Mouse (Mus musculus): ENCODE data around the gene Krtap28-10. TPM values are rescaled to one million over a fixed set of nuclear protein-coding genes. Genes with fewer than 3 reads are reported as not detected.

The Krtap28-10 gene
- not detected in 2 replicates for polyA plus RNA-seq (2012; rRNA removed)

- no peak within 1 kb of the TSS for H3K4me3 ChIP-seq (ENCODE audit: control insufficient read depth, insufficient read depth, low read length)
- DNase-seq, result no peak
- no peak within 1 kb of the TSS for H3K27ac ChIP-seq (ENCODE audit: control insufficient read depth, insufficient read depth, low read length)
- 94% methylated on average over 2 of the region's 2 CpGs for WGBS
- no peaks in the 10 kb centered on the region for H3K4me1 ChIP-seq (replicated peaks; ENCODE audit: control insufficient read depth, insufficient read depth, low read length)
- H3K36me3 ChIP-seq (ENCODE audit: control insufficient read depth, insufficient read depth, low read length), result no peaks in the 10 kb centered on the region
- H3K27me3 ChIP-seq (ENCODE audit: control insufficient read depth, insufficient read depth, low read length), result no peaks in the 10 kb centered on the region
- no peak for TF ChIP-seq POLR2A (IDR thresholded peaks at IDR 0.05; ENCODE audit: control insufficient read depth, extremely low read depth, insufficient read depth, low read length, poor library complexity)
- TF ChIP-seq CTCF (IDR thresholded peaks at IDR 0.05; ENCODE audit: borderline replicate concordance, control insufficient read depth, extremely low read depth, insufficient read depth, low read length, poor library complexity), result no peak
Observed at GRCm38 (mm10) chr1:83042380-83042779, at the start of gene Krtap28-10. Gene Krtap28-10, minus strand, starts transcription at chr1:83042480.

DNA sequence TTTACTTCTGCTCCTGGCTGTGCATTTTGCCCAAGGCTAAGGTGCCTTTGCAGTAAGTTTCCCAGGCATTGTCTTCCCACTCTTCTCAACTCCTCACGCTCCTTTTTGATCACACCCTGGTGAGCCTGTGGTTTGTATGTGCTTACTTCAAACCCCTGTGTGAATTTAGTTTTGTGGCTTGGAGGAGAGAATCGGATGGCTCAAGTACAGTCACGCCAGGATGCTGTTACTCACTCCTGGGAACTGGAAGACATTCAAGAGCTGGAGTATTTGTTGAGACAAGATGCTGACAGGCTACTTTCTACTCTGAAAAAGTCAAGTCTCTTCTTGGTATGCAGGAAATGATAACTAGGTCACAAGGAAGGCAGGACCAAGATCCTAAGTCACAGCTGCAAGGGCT, 49.0 kb upstream of the Krtap28-10 start:
- Histone ChIP-seq H3K4me3 (ENCODE audit: control insufficient read depth, insufficient read depth, low read length) (no peak overlapping the region), H3K27ac (ENCODE audit: control insufficient read depth, insufficient read depth, low read length) (no peak overlapping the region), H3K4me1 (replicated peaks; ENCODE audit: control insufficient read depth, insufficient read depth, low read length) (no peaks in the 10 kb centered on the region), H3K27me3 (ENCODE audit: control insufficient read depth, insufficient read depth, low read length) (no peaks in the 10 kb centered on the region), H3K36me3 (ENCODE audit: control insufficient read depth, insufficient read depth, low read length) (no peaks in the 10 kb centered on the region)
- 77% methylated on average over 3 of the region's 3 CpGs for WGBS
- no peak for TF ChIP-seq POLR2A (IDR thresholded peaks at IDR 0.05; ENCODE audit: control insufficient read depth, extremely low read depth, insufficient read depth, low read length, poor library complexity)
- TF ChIP-seq CTCF (IDR thresholded peaks at IDR 0.05; ENCODE audit: borderline replicate concordance, control insufficient read depth, extremely low read depth, insufficient read depth, low read length, poor library complexity), result no peak
- DNase-seq, result no peak

DNA sequence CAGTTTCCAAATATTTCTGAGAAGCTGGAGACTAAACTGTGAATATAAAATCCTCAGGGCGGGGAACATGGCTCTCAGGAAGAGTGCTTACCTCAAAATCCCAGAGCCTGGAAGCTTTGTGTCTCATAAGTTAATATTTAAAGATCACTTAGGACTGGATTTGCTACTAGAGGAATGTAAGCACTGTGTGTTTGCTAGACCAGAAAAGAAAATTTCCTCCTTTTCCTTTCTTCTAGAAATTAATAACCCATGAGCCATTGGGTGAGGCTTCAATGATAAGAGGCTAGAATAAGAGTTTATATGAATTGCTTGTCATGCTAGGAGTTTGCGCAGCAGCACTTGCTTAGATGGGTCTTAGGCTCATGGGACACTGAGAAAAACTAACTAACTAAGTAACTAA, 42.5 kb upstream of the Krtap28-10 start:
- WGBS, result 93% methylated on average over 2 of the region's 2 CpGs
- H3K4me1 ChIP-seq (replicated peaks; ENCODE audit: control insufficient read depth, insufficient read depth, low read length), result no peaks in the 10 kb centered on the region
- no peaks in the 10 kb centered on the region for H3K27me3 ChIP-seq (ENCODE audit: control insufficient read depth, insufficient read depth, low read length)
- TF ChIP-seq POLR2A (IDR thresholded peaks at IDR 0.05; ENCODE audit: control insufficient read depth, extremely low read depth, insufficient read depth, low read length, poor library complexity) (no peak), CTCF (IDR thresholded peaks at IDR 0.05; ENCODE audit: borderline replicate concordance, control insufficient read depth, extremely low read depth, insufficient read depth, low read length, poor library complexity) (no peak)
- DNase-seq, result no peak
- H3K36me3 ChIP-seq (ENCODE audit: control insufficient read depth, insufficient read depth, low read length), result no peaks in the 10 kb centered on the region
- no peak overlapping the region for H3K4me3 ChIP-seq (ENCODE audit: control insufficient read depth, insufficient read depth, low read length)
- H3K27ac ChIP-seq (ENCODE audit: control insufficient read depth, insufficient read depth, low read length), result no peak overlapping the region

- Histone ChIP-seq H3K36me3 (ENCODE audit: control insufficient read depth, insufficient read depth, low read length) (no peaks in the 10 kb centered on the region), H3K4me3 (ENCODE audit: control insufficient read depth, insufficient read depth, low read length) (no peak overlapping the region), H3K27me3 (ENCODE audit: control insufficient read depth, insufficient read depth, low read length) (no peaks in the 10 kb centered on the region), H3K27ac (ENCODE audit: control insufficient read depth, insufficient read depth, low read length) (no peak overlapping the region), H3K4me1 (replicated peaks; ENCODE audit: control insufficient read depth, insufficient read depth, low read length) (no peaks in the 10 kb centered on the region)
- TF ChIP-seq CTCF (IDR thresholded peaks at IDR 0.05; ENCODE audit: borderline replicate concordance, control insufficient read depth, extremely low read depth, insufficient read depth, low read length, poor library complexity) (no peak), POLR2A (IDR thresholded peaks at IDR 0.05; ENCODE audit: control insufficient read depth, extremely low read depth, insufficient read depth, low read length, poor library complexity) (no peak)
- DNase-seq, result no peak
- 31% methylated on average over 6 of the region's 6 CpGs for WGBS
Observed at GRCm38 (mm10) chr1:83077016-83077415, 34.7 kb upstream of the Krtap28-10 start.

DNA sequence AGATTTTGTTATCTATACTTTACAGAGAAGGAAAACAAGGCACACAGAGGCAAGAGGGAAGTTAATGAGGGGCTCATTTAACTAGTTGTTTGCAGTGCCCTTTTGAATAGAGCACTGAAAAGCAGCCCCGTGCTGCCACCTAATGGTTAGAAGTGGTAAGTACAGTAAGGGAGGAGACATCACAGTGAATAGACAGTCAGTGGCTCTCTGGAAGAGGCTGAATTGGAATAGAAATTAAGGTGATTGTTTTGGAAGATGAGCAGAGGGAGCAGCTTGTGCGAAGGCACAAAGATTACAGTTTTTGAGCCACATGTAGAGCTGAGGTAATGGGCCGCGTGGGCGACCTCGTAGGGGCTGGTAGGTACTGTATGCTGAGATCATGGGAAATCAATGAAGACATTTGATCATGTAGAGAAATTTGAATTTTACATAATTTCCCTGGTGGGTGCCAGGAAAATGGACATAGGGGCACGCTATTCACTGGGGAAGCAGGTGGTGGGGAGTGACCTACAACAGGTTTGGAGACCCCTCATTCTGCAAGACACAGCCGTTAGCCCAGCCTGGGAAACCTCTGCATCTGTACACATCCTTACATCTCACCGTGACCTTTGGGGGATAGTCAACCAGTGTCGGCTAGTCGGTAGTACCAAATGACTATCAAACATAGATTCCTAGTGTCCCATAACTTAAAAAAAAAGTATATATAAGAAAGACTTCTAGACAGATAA, 34.1 kb upstream of the Krtap28-10 start:
- Histone ChIP-seq H3K36me3 (ENCODE audit: control insufficient read depth, insufficient read depth, low read length) (no peaks in the 10 kb centered on the region), H3K27me3 (ENCODE audit: control insufficient read depth, insufficient read depth, low read length) (no peaks in the 10 kb centered on the region), H3K4me1 (replicated peaks; ENCODE audit: control insufficient read depth, insufficient read depth, low read length) (no peaks in the 10 kb centered on the region), H3K4me3 (ENCODE audit: control insufficient read depth, insufficient read depth, low read length) (no peak overlapping the region), H3K27ac (ENCODE audit: control insufficient read depth, insufficient read depth, low read length) (no peak overlapping the region)
- peak; percentile 11 for DNase-seq
- 51% methylated on average over 11 of the region's 11 CpGs for WGBS
- TF ChIP-seq CTCF (IDR thresholded peaks at IDR 0.05; ENCODE audit: borderline replicate concordance, control insufficient read depth, extremely low read depth, insufficient read depth, low read length, poor library complexity) (no peak), POLR2A (IDR thresholded peaks at IDR 0.05; ENCODE audit: control insufficient read depth, extremely low read depth, insufficient read depth, low read length, poor library complexity) (no peak)

DNA sequence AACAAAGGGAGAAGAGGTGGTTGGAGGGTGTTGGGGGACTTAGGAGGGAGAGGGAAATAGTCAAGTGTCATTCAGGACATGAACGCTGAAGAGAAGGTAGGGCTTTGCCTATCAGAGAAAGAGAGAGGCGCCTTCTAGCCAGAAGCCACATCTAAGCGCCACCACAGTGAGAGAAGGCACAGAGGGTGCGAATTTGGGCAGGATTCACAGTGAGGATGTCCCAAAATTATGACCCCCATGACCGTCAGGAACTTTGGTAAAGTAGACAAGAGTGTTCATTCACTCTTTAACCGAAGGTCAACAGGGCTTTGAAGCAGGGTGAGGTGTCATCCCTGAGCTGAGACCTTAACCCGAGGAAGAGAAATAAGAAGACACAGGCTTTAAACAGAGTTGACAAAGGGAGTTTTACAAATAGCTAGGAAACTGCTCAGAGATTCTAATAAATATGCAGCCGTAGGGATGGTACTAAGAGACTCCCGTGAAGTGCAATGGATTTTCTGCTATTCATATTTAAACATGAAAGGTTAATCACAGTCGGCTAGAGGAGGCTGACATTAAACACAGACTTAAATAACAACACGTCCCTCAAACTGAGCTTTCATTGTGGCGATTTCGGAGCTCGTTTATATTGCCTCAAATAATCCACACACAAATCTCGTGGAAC, 33.4 kb upstream of the Krtap28-10 start:
- H3K27ac ChIP-seq (ENCODE audit: control insufficient read depth, insufficient read depth, low read length), result no peak overlapping the region
- DNase-seq, result no peak
- no peaks in the 10 kb centered on the region for H3K27me3 ChIP-seq (ENCODE audit: control insufficient read depth, insufficient read depth, low read length)
- TF ChIP-seq CTCF (IDR thresholded peaks at IDR 0.05; ENCODE audit: borderline replicate concordance, control insufficient read depth, extremely low read depth, insufficient read depth, low read length, poor library complexity) (no peak), POLR2A (IDR thresholded peaks at IDR 0.05; ENCODE audit: control insufficient read depth, extremely low read depth, insufficient read depth, low read length, poor library complexity) (no peak)
- WGBS, result 35% methylated on average over 15 of the region's 15 CpGs
- no peaks in the 10 kb centered on the region for H3K36me3 ChIP-seq (ENCODE audit: control insufficient read depth, insufficient read depth, low read length)
- no peaks in the 10 kb centered on the region for H3K4me1 ChIP-seq (replicated peaks; ENCODE audit: control insufficient read depth, insufficient read depth, low read length)
- no peak overlapping the region for H3K4me3 ChIP-seq (ENCODE audit: control insufficient read depth, insufficient read depth, low read length)

Measured in thymus, adult 2 months (tissue).